Mouse (Mus musculus): Measurements from ENCODE around the gene Alkbh6. TPM values are rescaled to one million over a fixed set of nuclear protein-coding genes. Genes with fewer than 3 reads are reported as not detected.

Alkbh6 gene
- polyA plus RNA-seq (2014; fragmentation: Illumina TruSeq; extraction: RNeasy Lipid Tissue Mini Kit (QIAGEN cat#74804); ENCODE audit: low read depth, low replicate concordance) = 1.9 TPM

GRCm38 (mm10) chr7:30308076-30309005 lies at the start of gene Alkbh6:
Gene Alkbh6, plus strand, starts transcription at chr7:30308717.

GRCm38 (mm10) chr7:30279951-30280669 lies 28.4 kb upstream of the Alkbh6 start, which contains the start of the genes Thap8 and Wdr62:
Gene Thap8, plus strand, starts transcription at chr7:30280094.
Gene Wdr62, minus strand, starts transcription at chr7:30280419.

GRCm38 (mm10) chr7:30291215-30292131 lies 17.0 kb upstream of the Alkbh6 start, which contains the start of gene Clip3:
Gene Clip3, plus strand, starts transcription at chr7:30291728.

DNA sequence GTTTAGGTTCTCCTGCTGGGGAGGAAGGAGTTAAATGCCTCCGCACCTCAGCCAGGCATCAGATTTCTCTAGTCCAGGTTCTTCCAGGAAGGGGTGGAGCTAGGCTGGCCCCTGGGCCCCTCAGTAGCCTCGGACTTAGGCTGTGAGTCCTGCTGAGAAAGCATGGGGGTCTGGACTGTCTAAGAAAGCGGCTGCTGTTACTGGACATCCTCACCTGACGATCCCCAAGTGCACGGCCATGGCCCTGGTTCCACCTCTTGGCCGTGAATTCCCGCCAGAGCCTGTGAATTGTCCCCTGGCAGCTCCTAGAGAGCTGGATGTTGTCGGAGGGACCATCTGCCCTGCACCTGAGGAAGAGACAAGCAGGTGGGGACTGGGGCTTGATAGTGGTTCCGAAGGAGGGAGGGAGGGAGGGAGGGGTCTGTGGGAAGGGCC lies 6.2 kb downstream of the Alkbh6 start, which contains the start of gene Syne4:
Gene Syne4, plus strand, starts transcription at position 87 of the 435 bp plus-strand sequence.

DNA sequence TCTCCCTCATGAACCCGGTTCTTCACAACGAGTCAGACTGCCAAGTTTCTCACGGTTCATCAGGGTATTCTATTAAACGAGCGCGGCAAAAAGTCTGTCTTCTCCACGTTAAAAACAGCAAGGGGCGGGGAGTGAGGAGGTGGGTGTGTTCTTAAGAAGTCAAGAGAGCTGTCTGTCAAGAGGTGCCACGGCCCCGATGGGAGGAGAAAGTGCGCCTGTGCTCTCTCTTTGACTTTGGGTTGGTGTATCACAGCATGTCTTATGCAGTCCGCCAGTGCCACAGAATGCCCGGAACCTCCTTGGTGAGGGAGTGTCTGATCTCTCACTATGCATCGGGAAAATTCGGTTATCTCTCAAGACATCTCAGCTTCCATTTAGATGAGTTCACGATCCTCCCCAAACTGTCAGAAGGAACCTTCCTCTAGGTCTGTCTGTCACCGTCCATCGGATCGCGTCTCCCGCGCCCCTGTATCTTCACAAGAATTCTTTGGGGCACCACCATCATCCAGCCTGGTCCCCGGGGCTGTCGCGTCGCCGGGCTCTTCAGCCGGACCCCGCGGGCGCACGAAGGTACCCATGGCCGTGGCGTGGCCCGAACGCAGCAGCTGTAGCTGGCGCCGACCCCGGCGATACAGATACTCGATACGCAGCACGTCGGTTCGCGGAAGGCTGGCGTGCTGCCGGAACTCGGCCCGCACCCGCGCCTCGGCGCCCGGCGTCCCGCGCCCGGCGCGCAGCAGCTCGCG lies 13.2 kb downstream of the Alkbh6 start, which contains the start of gene E130208F15Rik:
Gene E130208F15Rik, plus strand, starts transcription at position 202 of the 746 bp plus-strand sequence.

DNA sequence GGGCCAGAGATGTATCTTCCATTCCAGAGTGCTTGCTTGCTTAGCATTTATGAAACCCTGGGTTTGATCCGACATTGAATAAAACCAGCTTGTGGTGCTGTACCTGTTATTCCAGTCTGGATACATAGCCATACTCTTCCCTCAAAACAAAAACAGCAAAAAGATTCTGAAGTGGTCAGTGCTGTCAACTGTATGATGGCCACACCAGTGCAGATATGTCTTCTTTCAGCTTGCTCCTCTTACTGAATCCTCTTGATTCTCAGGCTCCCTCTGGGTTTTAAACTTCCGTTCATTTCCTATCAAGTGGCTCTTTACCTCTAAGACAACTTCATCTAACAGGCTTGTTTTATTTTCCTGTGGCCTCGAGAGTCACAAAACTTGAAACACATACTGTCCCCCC lies 15.3 kb downstream of the Alkbh6 start, which contains the start of gene Sdhaf1:
Gene Sdhaf1, minus strand, starts transcription at position 101 of the 400 bp plus-strand sequence.

DNA sequence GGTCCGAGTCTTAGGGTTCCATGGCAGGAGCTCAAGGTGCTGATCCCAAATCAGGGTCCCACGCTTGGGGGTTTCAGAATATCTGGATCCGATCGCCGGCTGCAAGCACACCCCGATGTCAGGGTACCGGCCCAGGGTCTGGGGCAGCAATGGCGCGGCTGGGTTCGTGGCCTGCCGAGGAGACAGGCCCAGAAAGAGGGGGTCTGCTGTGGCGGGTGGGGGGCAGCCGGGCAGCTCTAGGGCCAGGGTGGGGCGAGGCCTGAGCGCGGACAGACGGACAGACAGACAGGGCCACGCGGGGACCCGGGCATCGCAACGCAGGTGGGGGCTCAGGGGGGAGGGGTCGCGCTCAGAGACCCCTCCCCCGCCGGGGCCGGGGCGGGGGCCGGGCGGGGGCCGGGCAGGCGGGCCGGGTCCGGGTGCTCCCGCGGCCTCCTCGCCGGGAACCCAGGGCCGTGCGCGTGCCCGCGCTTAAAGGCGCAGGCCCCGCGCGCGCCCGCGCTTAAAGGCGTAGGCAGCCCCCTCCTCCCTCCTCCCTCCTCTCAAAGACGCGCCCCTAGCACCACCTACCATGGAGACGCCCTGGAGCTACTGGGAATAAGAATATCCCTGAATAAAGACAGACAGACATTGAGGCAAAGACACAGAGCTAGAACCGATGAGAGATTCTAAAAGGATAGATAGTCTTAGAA lies 54.3 kb downstream of the Alkbh6 start, which contains the start of gene Lrfn3:
Gene Lrfn3, minus strand, starts transcription at position 121 of the 692 bp plus-strand sequence.

Other genes with a start within 250 kb of the Alkbh6 start
- gene Zfp82, start 235.8 kb upstream of the Alkbh6 start, polyA plus RNA-seq (2014; fragmentation: Illumina TruSeq; extraction: RNeasy Lipid Tissue Mini Kit (QIAGEN cat#74804); ENCODE audit: low read depth, low replicate concordance) = not detected
- not detected for gene Gm26920, start 218.3 kb upstream of the Alkbh6 start, polyA plus RNA-seq (2014; fragmentation: Illumina TruSeq; extraction: RNeasy Lipid Tissue Mini Kit (QIAGEN cat#74804); ENCODE audit: low read depth, low replicate concordance)
- gene Zfp566, start 218.2 kb upstream of the Alkbh6 start, polyA plus RNA-seq (2014; fragmentation: Illumina TruSeq; extraction: RNeasy Lipid Tissue Mini Kit (QIAGEN cat#74804); ENCODE audit: low read depth, low replicate concordance) = 0.61 TPM
- gene Zfp260, start 213.9 kb upstream of the Alkbh6 start, polyA plus RNA-seq (2014; fragmentation: Illumina TruSeq; extraction: RNeasy Lipid Tissue Mini Kit (QIAGEN cat#74804); ENCODE audit: low read depth, low replicate concordance) = 42.8 TPM
- not detected for gene Zfp382, start 186.8 kb upstream of the Alkbh6 start, polyA plus RNA-seq (2014; fragmentation: Illumina TruSeq; extraction: RNeasy Lipid Tissue Mini Kit (QIAGEN cat#74804); ENCODE audit: low read depth, low replicate concordance)
- 14.9 TPM for gene Zfp146, start 139.0 kb upstream of the Alkbh6 start, polyA plus RNA-seq (2014; fragmentation: Illumina TruSeq; extraction: RNeasy Lipid Tissue Mini Kit (QIAGEN cat#74804); ENCODE audit: low read depth, low replicate concordance)
- gene Cox7a1, start 124.6 kb upstream of the Alkbh6 start, polyA plus RNA-seq (2014; fragmentation: Illumina TruSeq; extraction: RNeasy Lipid Tissue Mini Kit (QIAGEN cat#74804); ENCODE audit: low read depth, low replicate concordance) = not detected
- gene Capns1, start 109.9 kb upstream of the Alkbh6 start, polyA plus RNA-seq (2014; fragmentation: Illumina TruSeq; extraction: RNeasy Lipid Tissue Mini Kit (QIAGEN cat#74804); ENCODE audit: low read depth, low replicate concordance) = 38.4 TPM
- gene Polr2i, start 76.8 kb upstream of the Alkbh6 start, polyA plus RNA-seq (2014; fragmentation: Illumina TruSeq; extraction: RNeasy Lipid Tissue Mini Kit (QIAGEN cat#74804); ENCODE audit: low read depth, low replicate concordance) = 3.8 TPM
- 5.2 TPM for gene Tbcb, start 76.4 kb upstream of the Alkbh6 start, polyA plus RNA-seq (2014; fragmentation: Illumina TruSeq; extraction: RNeasy Lipid Tissue Mini Kit (QIAGEN cat#74804); ENCODE audit: low read depth, low replicate concordance)
- not detected for gene Ovol3, start 73.0 kb upstream of the Alkbh6 start, polyA plus RNA-seq (2014; fragmentation: Illumina TruSeq; extraction: RNeasy Lipid Tissue Mini Kit (QIAGEN cat#74804); ENCODE audit: low read depth, low replicate concordance)
- gene Thap8, start 28.6 kb upstream of the Alkbh6 start, polyA plus RNA-seq (2014; fragmentation: Illumina TruSeq; extraction: RNeasy Lipid Tissue Mini Kit (QIAGEN cat#74804); ENCODE audit: low read depth, low replicate concordance) = not detected
- gene Wdr62, start 28.3 kb upstream of the Alkbh6 start, polyA plus RNA-seq (2014; fragmentation: Illumina TruSeq; extraction: RNeasy Lipid Tissue Mini Kit (QIAGEN cat#74804); ENCODE audit: low read depth, low replicate concordance) = 0.42 TPM
- 0.19 TPM for gene Clip3, start 17.0 kb upstream of the Alkbh6 start, polyA plus RNA-seq (2014; fragmentation: Illumina TruSeq; extraction: RNeasy Lipid Tissue Mini Kit (QIAGEN cat#74804); ENCODE audit: low read depth, low replicate concordance)
- not detected for gene Syne4, start 6.1 kb downstream of the Alkbh6 start, polyA plus RNA-seq (2014; fragmentation: Illumina TruSeq; extraction: RNeasy Lipid Tissue Mini Kit (QIAGEN cat#74804); ENCODE audit: low read depth, low replicate concordance)
- 0.50 TPM for gene E130208F15Rik, start 13.0 kb downstream of the Alkbh6 start, polyA plus RNA-seq (2014; fragmentation: Illumina TruSeq; extraction: RNeasy Lipid Tissue Mini Kit (QIAGEN cat#74804); ENCODE audit: low read depth, low replicate concordance)
- 2.9 TPM for gene Sdhaf1, start 15.2 kb downstream of the Alkbh6 start, polyA plus RNA-seq (2014; fragmentation: Illumina TruSeq; extraction: RNeasy Lipid Tissue Mini Kit (QIAGEN cat#74804); ENCODE audit: low read depth, low replicate concordance)
- gene Lrfn3, start 54.1 kb downstream of the Alkbh6 start, polyA plus RNA-seq (2014; fragmentation: Illumina TruSeq; extraction: RNeasy Lipid Tissue Mini Kit (QIAGEN cat#74804); ENCODE audit: low read depth, low replicate concordance) = 0.85 TPM
- gene Tyrobp, start 105.0 kb downstream of the Alkbh6 start, polyA plus RNA-seq (2014; fragmentation: Illumina TruSeq; extraction: RNeasy Lipid Tissue Mini Kit (QIAGEN cat#74804); ENCODE audit: low read depth, low replicate concordance) = 6.5 TPM
- not detected for gene Hcst, start 111.1 kb downstream of the Alkbh6 start, polyA plus RNA-seq (2014; fragmentation: Illumina TruSeq; extraction: RNeasy Lipid Tissue Mini Kit (QIAGEN cat#74804); ENCODE audit: low read depth, low replicate concordance)
- not detected for gene Nfkbid, start 113.0 kb downstream of the Alkbh6 start, polyA plus RNA-seq (2014; fragmentation: Illumina TruSeq; extraction: RNeasy Lipid Tissue Mini Kit (QIAGEN cat#74804); ENCODE audit: low read depth, low replicate concordance)
- not detected for gene Aplp1, start 136.8 kb downstream of the Alkbh6 start, polyA plus RNA-seq (2014; fragmentation: Illumina TruSeq; extraction: RNeasy Lipid Tissue Mini Kit (QIAGEN cat#74804); ENCODE audit: low read depth, low replicate concordance)
- gene Kirrel2, start 149.0 kb downstream of the Alkbh6 start, polyA plus RNA-seq (2014; fragmentation: Illumina TruSeq; extraction: RNeasy Lipid Tissue Mini Kit (QIAGEN cat#74804); ENCODE audit: low read depth, low replicate concordance) = not detected
- gene Nphs1, start 149.6 kb downstream of the Alkbh6 start, polyA plus RNA-seq (2014; fragmentation: Illumina TruSeq; extraction: RNeasy Lipid Tissue Mini Kit (QIAGEN cat#74804); ENCODE audit: low read depth, low replicate concordance) = not detected
- gene Prodh2, start 184.9 kb downstream of the Alkbh6 start, polyA plus RNA-seq (2014; fragmentation: Illumina TruSeq; extraction: RNeasy Lipid Tissue Mini Kit (QIAGEN cat#74804); ENCODE audit: low read depth, low replicate concordance) = 10.0 TPM
- gene Arhgap33, start 226.3 kb downstream of the Alkbh6 start, polyA plus RNA-seq (2014; fragmentation: Illumina TruSeq; extraction: RNeasy Lipid Tissue Mini Kit (QIAGEN cat#74804); ENCODE audit: low read depth, low replicate concordance) = not detected
- gene Hspb6, start 243.5 kb downstream of the Alkbh6 start, polyA plus RNA-seq (2014; fragmentation: Illumina TruSeq; extraction: RNeasy Lipid Tissue Mini Kit (QIAGEN cat#74804); ENCODE audit: low read depth, low replicate concordance) = 13.0 TPM
- gene Proser3, start 243.6 kb downstream of the Alkbh6 start, polyA plus RNA-seq (2014; fragmentation: Illumina TruSeq; extraction: RNeasy Lipid Tissue Mini Kit (QIAGEN cat#74804); ENCODE audit: low read depth, low replicate concordance) = 0.34 TPM